Mouse (Mus musculus) ovary, adult 18-20 months (tissue): ENCODE measurements at regions not wholly inside any gene's neighbourhood (a gene's known extent, or its start where the extent isn't known, plus 50 kb on each side); places are given as distances from the start of the nearest gene placed in this dataset.

Source experiments
- DNase-seq: peaks from one replicate; pipeline ENCODE4 v3.0.0; 2022; ENCODE audit warnings: low spot score, mixed read lengths

GRCm38 (mm10) chr4:89400342-89400741 lies 89.5 kb upstream of the Cdkn2b start:
- no peak for DNase-seq

DNA sequence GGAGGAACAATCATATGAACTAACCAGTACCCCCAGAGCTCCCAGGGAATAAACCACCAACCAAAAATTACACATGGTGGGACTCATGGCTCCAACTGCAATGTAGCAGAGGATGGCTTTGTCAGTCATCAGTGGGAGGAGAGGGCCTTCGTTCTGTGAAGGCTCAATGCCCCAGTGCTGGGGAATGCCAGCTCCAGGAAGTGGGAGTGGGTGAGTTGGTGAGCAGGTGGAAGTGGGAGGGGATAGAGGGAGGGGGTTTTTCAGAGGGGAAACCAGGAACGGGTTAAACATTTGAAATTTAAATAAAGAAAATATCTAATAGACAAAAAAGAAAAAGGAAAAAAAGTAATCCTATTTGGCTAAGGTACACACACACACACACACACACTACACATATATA lies 88.4 kb upstream of the Cdkn2b start:
- no peak for DNase-seq

GRCm38 (mm10) chr4:89396020-89396419 lies 85.2 kb upstream of the Cdkn2b start:
- DNase-seq, result no peak

DNA sequence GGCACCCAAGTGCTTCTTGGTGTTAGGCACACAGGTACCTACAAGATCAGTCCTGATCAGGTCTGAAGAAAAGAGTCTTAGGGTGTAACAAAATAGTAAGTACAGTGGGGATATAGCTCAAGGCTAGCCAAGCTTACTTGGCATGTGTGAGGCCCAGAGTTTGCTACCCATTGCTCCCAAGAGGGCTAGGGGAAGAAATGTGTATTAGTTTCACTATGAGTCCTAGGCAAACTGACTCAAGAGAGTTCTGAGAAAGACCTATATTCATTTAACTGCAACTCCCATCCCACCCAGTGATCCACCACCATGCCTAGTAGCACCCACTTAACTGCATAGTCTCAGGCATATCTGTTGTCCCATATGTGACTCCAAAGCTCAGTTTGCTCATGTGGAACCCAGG lies 84.5 kb upstream of the Cdkn2b start:
- DNase-seq, result no peak

GRCm38 (mm10) chr4:89393251-89393711 lies 82.4 kb upstream of the Cdkn2b start:
- DNase-seq, result no peak

DNA sequence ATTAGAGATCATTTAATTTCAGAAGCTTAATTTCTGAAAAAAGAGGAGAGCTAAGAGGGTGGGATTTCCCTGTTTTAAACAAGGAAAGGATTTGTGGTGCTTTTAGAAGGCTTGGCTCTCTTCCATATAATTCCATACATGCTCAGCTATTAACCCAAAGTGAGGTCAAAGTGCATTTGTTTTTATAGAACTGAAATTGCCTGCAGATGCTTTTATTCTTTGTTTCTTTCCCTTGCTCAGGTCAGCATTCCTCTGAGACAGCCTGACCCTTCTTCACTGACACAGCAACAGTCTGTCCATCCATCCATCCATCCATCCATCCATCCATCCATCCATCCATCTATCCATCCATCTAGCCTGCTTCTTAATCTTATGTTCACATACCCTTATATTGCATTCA lies 82.0 kb upstream of the Cdkn2b start:
- DNase-seq, result no peak

GRCm38 (mm10) chr4:89391463-89392308 lies 80.8 kb upstream of the Cdkn2b start:
- no peak for DNase-seq

DNA sequence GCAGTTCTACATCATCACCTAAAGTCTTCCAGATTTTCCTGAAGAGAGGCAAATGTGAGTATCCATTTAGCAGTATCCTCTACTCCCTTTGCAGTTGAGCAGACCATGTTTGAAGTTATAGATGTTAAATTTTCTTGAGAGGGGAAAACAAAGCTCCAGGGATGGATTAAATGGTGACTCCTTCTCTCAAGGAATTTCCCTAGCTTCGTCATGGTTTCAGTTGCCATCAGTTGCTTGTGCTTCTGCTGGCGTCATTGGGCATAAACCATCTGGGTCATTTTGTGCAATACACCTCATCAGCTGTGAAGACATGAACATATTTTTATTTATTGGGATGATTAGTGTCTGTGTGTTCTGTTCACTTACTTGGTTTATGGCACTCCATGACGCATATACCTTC lies 72.7 kb upstream of the Cdkn2b start:
- DNase-seq, result no peak

DNA sequence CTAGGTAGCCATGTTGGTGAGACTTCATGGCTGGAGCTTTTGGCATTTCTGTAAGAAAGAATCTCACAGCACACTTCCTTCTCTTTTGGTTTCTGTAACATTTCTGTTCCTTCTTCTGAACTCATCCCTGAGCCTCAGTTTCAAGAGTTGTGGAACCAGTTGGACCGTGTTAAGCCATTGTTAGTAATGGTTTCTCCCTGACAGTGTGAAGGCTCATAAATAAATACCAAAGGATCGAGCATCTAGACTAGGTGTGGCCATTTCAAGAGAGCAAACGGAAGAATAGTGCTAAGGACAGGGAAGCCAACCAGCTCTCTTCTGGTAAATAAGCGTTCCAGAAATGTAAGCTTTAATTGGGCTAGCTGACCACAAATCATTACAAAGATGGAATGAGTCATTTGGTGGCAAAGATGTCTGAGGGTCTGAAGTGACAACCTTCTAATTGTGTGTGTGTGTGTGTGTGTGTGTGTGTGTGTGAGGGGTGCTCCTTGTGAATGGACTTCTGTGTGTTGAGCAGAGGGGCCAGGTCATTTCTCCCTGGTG lies 71.7 kb upstream of the Cdkn2b start:
- DNase-seq, result no peak

- no peak for DNase-seq
Measured at GRCm38 (mm10) chr4:89381763-89382162, 70.9 kb upstream of the Cdkn2b start.

DNA sequence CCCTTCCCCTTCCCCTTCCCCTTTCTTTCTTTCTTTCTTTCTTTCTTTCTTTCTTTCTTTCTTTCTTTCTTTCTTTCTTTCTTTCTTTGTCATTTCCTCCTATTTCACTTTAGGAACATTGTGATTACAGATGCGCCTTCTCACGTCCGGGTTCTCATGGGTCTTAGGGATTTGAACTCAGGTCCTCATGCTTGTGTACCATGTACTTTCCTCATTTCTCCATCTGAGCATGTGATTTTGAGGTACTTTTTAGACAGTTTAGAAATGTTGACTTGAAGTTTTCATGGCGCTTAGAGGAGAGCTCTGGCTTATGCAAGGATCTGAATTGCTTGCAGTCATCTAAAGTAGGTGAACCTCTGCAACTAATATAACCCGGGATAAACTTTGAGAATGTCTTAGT lies 70.2 kb upstream of the Cdkn2b start:
- DNase-seq, result no peak

DNA sequence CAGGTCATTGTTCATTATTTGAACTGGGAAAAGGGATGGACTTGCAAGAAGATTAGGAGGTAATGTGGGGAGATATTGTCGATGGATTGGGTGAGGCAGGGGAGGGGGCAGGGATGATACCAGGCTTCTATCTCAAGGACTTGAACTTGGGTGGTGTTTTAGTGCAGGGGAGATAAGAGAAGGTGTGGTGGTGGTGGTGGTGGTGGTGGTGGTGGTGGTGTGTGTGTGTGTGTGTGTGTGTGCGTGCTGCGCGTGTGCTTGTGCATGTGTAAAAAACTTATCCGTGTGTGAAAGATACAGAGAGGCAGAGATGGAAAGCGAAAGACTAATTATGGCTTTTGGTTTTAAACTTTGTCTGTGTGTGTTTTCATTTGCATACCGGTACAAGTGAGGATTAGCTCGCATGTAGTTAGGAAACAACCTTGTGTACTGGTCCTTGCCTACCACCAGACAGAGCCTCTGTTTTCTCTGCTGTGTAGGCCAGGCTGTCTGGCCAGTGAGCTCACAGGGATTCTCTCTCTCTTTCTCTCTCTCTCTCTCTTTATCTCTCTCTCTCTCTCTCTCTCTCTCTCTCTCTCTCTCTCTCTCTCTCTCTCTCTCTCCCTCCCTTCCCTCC lies 69.6 kb upstream of the Cdkn2b start:
- DNase-seq, result no peak

DNA sequence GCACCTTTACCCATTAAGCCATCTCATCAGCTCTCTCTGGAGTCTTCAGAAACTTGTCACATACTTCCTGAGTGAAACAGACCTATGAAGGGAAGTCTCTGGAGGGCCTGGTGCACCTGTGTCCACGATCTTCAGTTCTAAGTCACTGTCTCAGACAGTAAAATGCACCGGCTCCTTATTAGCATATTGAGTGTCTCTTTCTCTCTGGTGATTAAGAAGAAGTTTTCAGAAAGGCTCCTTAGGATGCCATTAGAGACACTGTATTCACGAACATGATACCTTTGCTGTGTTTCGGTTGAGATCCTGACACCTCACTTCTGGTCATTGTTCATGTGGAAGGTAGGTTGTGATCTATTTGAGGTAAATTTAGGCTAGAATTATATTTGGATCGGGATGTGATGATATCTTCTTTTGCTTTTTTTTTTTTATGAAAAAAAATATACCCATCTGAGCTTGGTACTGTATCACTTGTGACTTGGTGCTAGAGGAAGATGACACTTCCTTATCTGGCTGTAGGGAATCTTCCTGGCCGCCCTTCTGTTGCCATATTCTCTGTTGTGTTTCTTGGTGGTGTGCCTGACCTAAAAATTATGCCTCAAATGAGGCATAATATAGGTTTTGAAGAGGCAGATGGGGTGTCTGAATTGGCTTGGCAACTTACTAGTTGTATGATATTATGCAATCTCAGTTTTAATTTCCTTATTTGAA lies 68.9 kb upstream of the Cdkn2b start:
- DNase-seq, result no peak

DNA sequence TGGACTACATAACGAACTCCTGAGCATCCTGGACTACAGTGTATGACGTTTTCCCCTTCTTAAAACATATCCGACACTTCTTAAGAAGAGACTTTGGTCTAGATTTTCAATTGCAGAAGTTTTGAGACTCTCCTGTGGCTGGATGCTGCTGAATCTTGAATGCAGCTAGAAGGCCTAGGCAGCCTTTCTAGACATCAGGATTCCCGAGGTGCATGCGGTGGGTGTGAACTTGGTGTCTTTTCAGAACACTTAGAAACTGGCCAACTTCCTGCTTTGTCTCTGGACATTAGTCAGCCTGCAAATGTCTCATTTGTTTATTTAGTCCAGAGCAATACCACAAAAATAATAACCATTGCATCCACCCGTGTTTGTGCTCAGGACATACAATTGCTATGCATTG lies 61.8 kb upstream of the Cdkn2b start:
- no peak for DNase-seq

- DNase-seq, result no peak
Measured at GRCm38 (mm10) chr4:89368850-89369524, 58.1 kb upstream of the Cdkn2b start.

- DNase-seq, result no peak
Measured at GRCm38 (mm10) chr4:89366581-89367141, 55.8 kb upstream of the Cdkn2b start.

GRCm38 (mm10) chr4:89365875-89366274 lies 55.0 kb upstream of the Cdkn2b start:
- no peak for DNase-seq

GRCm38 (mm10) chr4:89363150-89363683 lies 52.4 kb upstream of the Cdkn2b start:
- no peak for DNase-seq

- no peak for DNase-seq
Measured at GRCm38 (mm10) chr4:89362650-89363049, 51.8 kb upstream of the Cdkn2b start.

DNA sequence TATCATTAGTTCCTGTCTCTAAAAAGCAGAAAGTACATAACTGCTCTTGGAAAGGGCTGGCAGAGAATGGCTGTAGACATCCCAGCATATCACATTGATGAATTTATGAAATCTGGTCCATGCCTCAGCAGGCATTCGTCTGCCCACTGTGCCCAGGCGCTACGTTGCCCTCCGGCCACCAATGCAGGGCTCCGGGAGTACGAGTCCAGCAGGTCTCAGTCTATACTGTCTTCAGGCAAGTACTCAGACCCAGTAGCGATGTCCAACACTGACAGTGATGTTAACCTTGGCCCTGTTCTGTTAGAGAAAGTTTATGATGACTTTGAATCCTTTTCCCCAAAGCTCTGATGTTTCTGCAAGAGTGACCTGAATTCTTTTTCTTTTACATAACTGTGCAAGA lies 50.5 kb upstream of the Cdkn2b start:
- no peak for DNase-seq
